Mouse (Mus musculus) myocyte (in vitro differentiated cells): ENCODE measurements around the gene Cd79b. TPM values are rescaled to one million over a fixed set of nuclear protein-coding genes. Genes with fewer than 3 reads are reported as not detected.

Source experiments
- H3K27me3 ChIP-seq: one replicate; pipeline ENCODE4 v1.6.1; 2011; ENCODE audit not compliant: control insufficient read depth, insufficient read depth, insufficient read length
- H3K36me3 ChIP-seq: one replicate; pipeline ENCODE4 v1.6.1; 2011; ENCODE audit not compliant: control insufficient read depth, insufficient read depth
- H3K4me2 ChIP-seq: one replicate; pipeline ENCODE4 v1.6.1; 2011; ENCODE audit warnings: low read depth, control low read depth
- H3K4me3 ChIP-seq: one replicate; pipeline ENCODE4 v1.5.1; 2011; ENCODE audit warnings: mild to moderate bottlenecking, control low read depth, moderate library complexity
- H3K79me2 ChIP-seq: one replicate; pipeline ENCODE4 v1.6.1; 2011; ENCODE audit not compliant: control insufficient read depth, insufficient read depth
- H3ac ChIP-seq: one replicate; pipeline ENCODE4 v1.6.1; 2011; ENCODE audit not compliant: control insufficient read depth, insufficient read length
- CEBPB ChIP-seq: IDR thresholded peaks from 2 replicates; pipeline ENCODE4 v1.6.1; 2011; ENCODE audit warnings: mild to moderate bottlenecking, moderate library complexity; ENCODE audit not compliant: poor library complexity, insufficient read depth, severe bottlenecking
- E2F4 ChIP-seq: IDR thresholded peaks from one replicate; pipeline ENCODE4 v1.6.1; 2011; ENCODE audit warnings: mild to moderate bottlenecking, control low read depth, moderate library complexity; ENCODE audit not compliant: insufficient read depth
- MAX ChIP-seq: IDR thresholded peaks from one replicate; pipeline ENCODE4 v1.6.1; 2011; ENCODE audit warnings: low read depth, mild to moderate bottlenecking, control low read depth
- MYOD1 ChIP-seq, 3 experiments: IDR thresholded peaks; one replicate each; pipeline ENCODE4 v1.6.1; 2011; ENCODE audit warnings: control low read depth in 2 of 3, low read depth in 2 of 3, mild to moderate bottlenecking in 2 of 3, moderate library complexity in 1 of 3; ENCODE audit not compliant: insufficient read length in 2 of 3, control insufficient read depth in 1 of 3
- MYOG ChIP-seq, 3 experiments: IDR thresholded peaks; one replicate each; pipeline ENCODE4 v1.6.1; 2011; ENCODE audit warnings: control low read depth in 2 of 3, low read depth in 2 of 3, mild to moderate bottlenecking in 2 of 3; ENCODE audit not compliant: insufficient read length in 2 of 3, control insufficient read depth in 1 of 3, insufficient read depth in 1 of 3
- POLR2A ChIP-seq: IDR thresholded peaks from one replicate; pipeline ENCODE4 v1.6.1; 2011; ENCODE audit warnings: low read depth, mild to moderate bottlenecking, control low read depth, moderate library complexity; ENCODE audit not compliant: insufficient read length
- POLR2AphosphoS2 ChIP-seq: IDR thresholded peaks from one replicate; pipeline ENCODE4 v1.6.1; 2011; ENCODE audit warnings: low read depth, control low read depth; ENCODE audit not compliant: insufficient read length
- REST ChIP-seq: IDR thresholded peaks from one replicate; pipeline ENCODE4 v1.6.1; 2011; ENCODE audit warnings: mild to moderate bottlenecking, control low read depth, moderate library complexity; ENCODE audit not compliant: insufficient read depth, insufficient read length
- SRF ChIP-seq: IDR thresholded peaks from one replicate; pipeline ENCODE4 v1.6.1; 2011; ENCODE audit warnings: low read depth; ENCODE audit not compliant: control insufficient read depth, insufficient read length
- TCF12 ChIP-seq: IDR thresholded peaks from one replicate; pipeline ENCODE4 v1.6.1; 2011; ENCODE audit warnings: mild to moderate bottlenecking, control low read depth; ENCODE audit not compliant: poor library complexity, insufficient read depth, severe bottlenecking
- TCF3 ChIP-seq: IDR thresholded peaks from one replicate; pipeline ENCODE4 v1.6.1; 2011; ENCODE audit warnings: low read depth, control low read depth; ENCODE audit not compliant: insufficient read length
- USF1 ChIP-seq: IDR thresholded peaks from one replicate; pipeline ENCODE4 v1.6.1; 2011; ENCODE audit warnings: low read depth, mild to moderate bottlenecking, control low read depth, moderate library complexity
- polyA plus RNA-seq: library from polyadenylated mRNA; unstranded; fragments of >200 nt; fragmentation: generic; extraction: Trizol; gene quantifications from one replicate; pipeline ENCODE4 v1.2.1, GENCODE M21; 2012; ENCODE audit warnings: missing spikeins

The Cd79b gene
- polyA plus RNA-seq, 1 experiment = not detected

- peaks cover 4% of the 10 kb centered on the region for H3K36me3 ChIP-seq
- no peak overlapping the region for H3K4me3 ChIP-seq
- H3K4me2 ChIP-seq = no peak overlapping the region
- H3ac ChIP-seq = no peak overlapping the region
- peaks cover 20% of the 10 kb centered on the region for H3K27me3 ChIP-seq
- no peaks in the 10 kb centered on the region for H3K79me2 ChIP-seq
- TF ChIP-seq E2F4 (no peak), USF1 (no peak), CEBPB (no peak), TCF3 (no peak), TCF12 (no peak), POLR2A (no peak), SRF (no peak), MYOD1 (IDR thresholded peaks at IDR 0.05; ENCODE audit: control insufficient read depth in 1 of 3, insufficient read length in 2 of 3, low read depth in 2 of 3) (no peak), REST (no peak), MYOG (IDR thresholded peaks at IDR 0.05; ENCODE audit: control insufficient read depth in 1 of 3, insufficient read depth in 1 of 3, insufficient read length in 2 of 3, low read depth in 2 of 3) (no peak), MAX (no peak), POLR2AphosphoS2 (no peak)
Measured at GRCm38 (mm10) chr11:106351941-106352340, 37.4 kb upstream of the Cd79b start.

DNA sequence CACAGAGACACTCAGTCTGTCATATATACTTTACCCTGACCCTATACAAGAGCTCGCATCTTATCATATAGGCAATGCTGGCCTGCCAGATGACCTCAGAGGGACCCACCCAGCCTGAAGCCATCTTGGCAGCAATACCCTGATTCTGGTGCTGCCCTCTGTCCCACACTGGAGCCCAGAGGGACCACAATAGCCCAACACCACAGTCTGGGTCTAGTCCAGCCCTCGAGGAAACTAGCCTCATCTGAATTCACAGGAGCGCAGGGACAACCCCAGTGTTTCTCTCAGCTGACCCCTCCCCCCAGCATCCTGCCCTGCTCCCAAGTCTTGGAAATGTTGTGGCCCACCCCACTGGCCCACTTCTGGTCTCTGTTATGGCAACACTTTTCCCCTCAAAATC lies 36.7 kb upstream of the Cd79b start:
- no peak overlapping the region for H3K4me3 ChIP-seq
- H3K4me2 ChIP-seq = peak overlapping the region; percentile 65
- peaks cover 4% of the 10 kb centered on the region for H3K36me3 ChIP-seq
- no peaks in the 10 kb centered on the region for H3K79me2 ChIP-seq
- H3K27me3 ChIP-seq = peaks cover 25% of the 10 kb centered on the region
- TF ChIP-seq MYOG (IDR thresholded peaks at IDR 0.05; ENCODE audit: control insufficient read depth in 1 of 3, insufficient read depth in 1 of 3, insufficient read length in 2 of 3, low read depth in 2 of 3) (no peak), MAX (no peak), TCF12 (no peak), CEBPB (no peak), MYOD1 (IDR thresholded peaks at IDR 0.05; ENCODE audit: control insufficient read depth in 1 of 3, insufficient read length in 2 of 3, low read depth in 2 of 3) (no peak), E2F4 (no peak), SRF (no peak), POLR2AphosphoS2 (no peak), USF1 (no peak), TCF3 (no peak), POLR2A (no peak), REST (no peak)
- no peak overlapping the region for H3ac ChIP-seq

DNA sequence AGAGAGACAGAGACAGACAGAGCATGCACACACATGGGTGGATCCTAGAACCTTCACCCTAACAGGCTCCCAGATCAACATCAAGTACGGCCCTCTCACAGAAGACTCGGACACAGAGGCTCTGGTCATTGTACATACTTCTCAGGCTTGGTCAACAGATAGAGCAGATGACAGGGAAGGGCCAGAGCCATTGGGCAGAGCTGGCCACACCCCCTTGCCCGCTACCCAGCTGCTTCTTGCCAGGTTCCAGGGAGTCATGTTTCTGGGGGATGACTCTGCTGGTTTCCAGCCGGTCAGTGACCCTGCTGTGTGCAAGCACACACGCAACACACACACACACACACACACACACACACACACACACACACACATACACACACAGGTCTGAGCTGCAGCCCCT lies 36.3 kb upstream of the Cd79b start:
- no peak overlapping the region for H3ac ChIP-seq
- peak overlapping the region; percentile 65 for H3K4me2 ChIP-seq
- H3K36me3 ChIP-seq = peaks cover 4% of the 10 kb centered on the region
- no peaks in the 10 kb centered on the region for H3K79me2 ChIP-seq
- H3K27me3 ChIP-seq = peaks cover 25% of the 10 kb centered on the region
- H3K4me3 ChIP-seq = no peak overlapping the region
- TF ChIP-seq MYOG (IDR thresholded peaks at IDR 0.05; ENCODE audit: control insufficient read depth in 1 of 3, insufficient read depth in 1 of 3, insufficient read length in 2 of 3, low read depth in 2 of 3) = peak; percentile 75 to 92 (median 76)
- peak; percentile 43 to 88 (median 62) for TF ChIP-seq MYOD1 (IDR thresholded peaks at IDR 0.05; ENCODE audit: control insufficient read depth in 1 of 3, insufficient read length in 2 of 3, low read depth in 2 of 3)
- TF ChIP-seq SRF = no peak
- TF ChIP-seq USF1 = peak; percentile 17
- TF ChIP-seq POLR2A = no peak
- TF ChIP-seq MAX = no peak
- peak; percentile 19 for TF ChIP-seq TCF12
- no peak for TF ChIP-seq TCF3

- Histone ChIP-seq H3K36me3 (peaks cover 4% of the 10 kb centered on the region), H3K4me2 (peak overlapping the region; percentile 65), H3K27me3 (peaks cover 33% of the 10 kb centered on the region), H3K4me3 (no peak overlapping the region), H3K79me2 (no peaks in the 10 kb centered on the region), H3ac (no peak overlapping the region)
- TF ChIP-seq MAX (no peak), TCF3 (no peak), SRF (no peak), TCF12 (no peak), REST (no peak), MYOD1 (IDR thresholded peaks at IDR 0.05; ENCODE audit: control insufficient read depth in 1 of 3, insufficient read length in 2 of 3, low read depth in 2 of 3) (no peak)
Measured at GRCm38 (mm10) chr11:106349772-106350171, 35.2 kb upstream of the Cd79b start.

DNA sequence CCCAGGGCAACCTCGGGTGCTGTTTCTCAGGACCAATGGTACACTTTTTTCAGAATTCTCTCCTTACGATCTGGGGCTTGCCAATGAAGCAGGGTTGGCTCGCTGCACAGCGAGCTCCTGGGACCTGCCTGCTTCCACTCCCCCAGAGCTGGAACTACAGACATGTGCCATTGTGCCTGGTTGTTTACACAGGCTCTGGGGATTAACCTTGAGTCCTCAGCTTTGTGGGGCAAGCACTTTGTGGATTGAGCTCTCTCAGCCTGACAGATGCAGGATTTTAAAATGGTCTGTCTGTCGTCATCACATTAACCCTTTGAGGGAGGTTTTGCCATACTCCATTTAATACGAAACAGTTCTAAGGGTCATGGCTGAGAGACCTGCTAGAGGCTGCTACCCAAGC lies 30.3 kb upstream of the Cd79b start:
- no peak overlapping the region for H3K4me3 ChIP-seq
- no peaks in the 10 kb centered on the region for H3K79me2 ChIP-seq
- H3K27me3 ChIP-seq = peaks cover 45% of the 10 kb centered on the region
- no peak overlapping the region for H3K4me2 ChIP-seq
- TF ChIP-seq CEBPB = no peak
- TF ChIP-seq POLR2A = no peak
- TF ChIP-seq MYOG (IDR thresholded peaks at IDR 0.05; ENCODE audit: control insufficient read depth in 1 of 3, insufficient read depth in 1 of 3, insufficient read length in 2 of 3, low read depth in 2 of 3) = peak in 2 of 3 experiments; percentile 47 to 56
- TF ChIP-seq REST = no peak
- TF ChIP-seq POLR2AphosphoS2 = no peak
- no peak for TF ChIP-seq USF1
- TF ChIP-seq MAX = no peak
- no peak for TF ChIP-seq SRF
- peak in 1 of 3 experiments; percentile 12 for TF ChIP-seq MYOD1 (IDR thresholded peaks at IDR 0.05; ENCODE audit: control insufficient read depth in 1 of 3, insufficient read length in 2 of 3, low read depth in 2 of 3)
- H3ac ChIP-seq = no peak overlapping the region
- H3K36me3 ChIP-seq = peaks cover 7% of the 10 kb centered on the region
